Mouse (Mus musculus) midbrain, embryonic 14.5 days (tissue): ENCODE measurements at regions not wholly inside any gene's neighbourhood (a gene's known extent, or its start where the extent isn't known, plus 50 kb on each side); places are given as distances from the start of the nearest gene placed in this dataset.

Experiments
- ATAC-seq: fragments of 200-750 bp; cut with Nextera tagmentation; 2 replicates; pipeline ENCODE4 v1.8.0; 2017; ENCODE audit warnings: moderate number of reproducible peaks, moderate library complexity; ENCODE audit not compliant: low FRiP score, low TSS enrichment
- DNase-seq: peaks from one replicate; pipeline ENCODE4 v3.0.0-alpha.2; 2015
- H3K27ac ChIP-seq: fragments of 300-500 bp; sonication (generic); replicated peaks from 2 replicates; pipeline ENCODE4 v1.5.1; 2014; ENCODE audit warnings: mild to moderate bottlenecking, low read depth, low read length, moderate library complexity
- H3K27me3 ChIP-seq: fragments of 300-500 bp; sonication (generic); 2 replicates; pipeline ENCODE4 v1.6.1; 2014; ENCODE audit warnings: low read length, control low read depth, mixed read lengths; ENCODE audit not compliant: control insufficient read depth, insufficient read depth
- H3K36me3 ChIP-seq: fragments of 300-500 bp; sonication (generic); 2 replicates; pipeline ENCODE4 v1.6.1; 2014; ENCODE audit warnings: low read length, control low read depth; ENCODE audit not compliant: control insufficient read depth, insufficient read depth
- H3K4me1 ChIP-seq: fragments of 300-500 bp; sonication (generic); 2 replicates; pipeline ENCODE4 v1.6.1; 2014; ENCODE audit warnings: mild to moderate bottlenecking, antibody characterized with exemption, low read length, control low read depth; ENCODE audit not compliant: control insufficient read depth, insufficient read depth
- H3K4me2 ChIP-seq: fragments of 300-500 bp; sonication (generic); 2 replicates; pipeline ENCODE4 v1.6.1; 2014; ENCODE audit warnings: mild to moderate bottlenecking, low read length, moderate library complexity
- H3K4me3 ChIP-seq: fragments of 300-500 bp; sonication (generic); replicated peaks from 2 replicates; pipeline ENCODE4 v1.5.1; 2014; ENCODE audit warnings: low read depth, low read length
- H3K9ac ChIP-seq: fragments of 300-500 bp; sonication (generic); replicated peaks from 2 replicates; pipeline ENCODE4 v1.6.1; 2014; ENCODE audit warnings: mild to moderate bottlenecking, low read length, moderate library complexity
- H3K9me3 ChIP-seq: fragments of 300-500 bp; sonication (generic); 2 replicates; pipeline ENCODE4 v1.6.1; 2016; ENCODE audit warnings: low read length, control low read depth, mixed read lengths; ENCODE audit not compliant: control insufficient read depth
- WGBS: fragments of 180-500 bp; shearing (Covaris S2); extraction: QIAGEN DNeasy Blood & Tissue Kit; methylation state at CpG from one replicate; pipeline ENCODE4 v1.1.7; 2014; 5-methylcytosine and 5-hydroxymethylcytosine counted together

- 81% methylated on average over 1 of the region's 1 CpGs for WGBS
- DNase-seq (no peak), ATAC-seq (no peak)
- H3K4me1 ChIP-seq: no peaks in the 10 kb centered on the region
- no peak overlapping the region for H3K4me3 ChIP-seq
- H3K4me2 ChIP-seq: no peak overlapping the region
- H3K27me3 ChIP-seq: no peaks in the 10 kb centered on the region
- H3K9me3 ChIP-seq: no peaks in the 10 kb centered on the region
- H3K27ac ChIP-seq: no peak overlapping the region
- H3K9ac ChIP-seq: no peak overlapping the region
- no peaks in the 10 kb centered on the region for H3K36me3 ChIP-seq
Measured at GRCm38 (mm10) chr3:80025795-80026194, 141.5 kb downstream of the Fam198b start.

GRCm38 (mm10) chr3:80033071-80033470 is 148.7 kb downstream of the Fam198b start:
- Histone ChIP-seq H3K9ac (no peak overlapping the region), H3K4me1 (no peaks in the 10 kb centered on the region), H3K9me3 (no peaks in the 10 kb centered on the region), H3K4me2 (no peak overlapping the region), H3K36me3 (no peaks in the 10 kb centered on the region), H3K4me3 (no peak overlapping the region), H3K27me3 (no peaks in the 10 kb centered on the region), H3K27ac (no peak overlapping the region)
- 93% methylated on average over 3 of the region's 3 CpGs for WGBS
- no peak for ATAC-seq
- DNase-seq: no peak

GRCm38 (mm10) chr3:80038553-80039129 is 154.3 kb downstream of the Fam198b start:
- H3K4me3 ChIP-seq: no peak overlapping the region
- H3K9ac ChIP-seq: no peak overlapping the region
- no peaks in the 10 kb centered on the region for H3K27me3 ChIP-seq
- DNase-seq (no peak), ATAC-seq (no peak)
- no peak overlapping the region for H3K27ac ChIP-seq
- no peaks in the 10 kb centered on the region for H3K9me3 ChIP-seq
- H3K4me2 ChIP-seq: no peak overlapping the region
- WGBS: 83% methylated on average over 11 of the region's 11 CpGs
- H3K36me3 ChIP-seq: no peaks in the 10 kb centered on the region
- H3K4me1 ChIP-seq: no peaks in the 10 kb centered on the region

GRCm38 (mm10) chr3:80042756-80043484 is 158.6 kb downstream of the Fam198b start:
- H3K4me2 ChIP-seq: no peak overlapping the region
- no peak overlapping the region for H3K4me3 ChIP-seq
- WGBS: 84% methylated on average over 5 of the region's 5 CpGs
- no peak overlapping the region for H3K9ac ChIP-seq
- no peak overlapping the region for H3K27ac ChIP-seq
- H3K4me1 ChIP-seq: no peaks in the 10 kb centered on the region
- no peaks in the 10 kb centered on the region for H3K36me3 ChIP-seq
- no peak for ATAC-seq
- no peaks in the 10 kb centered on the region for H3K27me3 ChIP-seq
- DNase-seq: no peak
- H3K9me3 ChIP-seq: no peaks in the 10 kb centered on the region

- no peak overlapping the region for H3K4me2 ChIP-seq
- H3K36me3 ChIP-seq: no peaks in the 10 kb centered on the region
- H3K4me3 ChIP-seq: no peak overlapping the region
- H3K27me3 ChIP-seq: no peaks in the 10 kb centered on the region
- H3K9me3 ChIP-seq: no peaks in the 10 kb centered on the region
- ATAC-seq (no peak), DNase-seq (no peak)
- WGBS: 77% methylated on average over 5 of the region's 5 CpGs
- no peak overlapping the region for H3K9ac ChIP-seq
- no peaks in the 10 kb centered on the region for H3K4me1 ChIP-seq
- no peak overlapping the region for H3K27ac ChIP-seq
Measured at GRCm38 (mm10) chr3:80049495-80050225, 165.3 kb downstream of the Fam198b start.

GRCm38 (mm10) chr3:80050920-80051319 is 166.6 kb downstream of the Fam198b start:
- DNase-seq: no peak
- Histone ChIP-seq H3K9me3 (no peaks in the 10 kb centered on the region), H3K27ac (no peak overlapping the region), H3K27me3 (no peaks in the 10 kb centered on the region), H3K4me3 (no peak overlapping the region), H3K36me3 (no peaks in the 10 kb centered on the region), H3K4me2 (no peak overlapping the region), H3K4me1 (no peaks in the 10 kb centered on the region), H3K9ac (no peak overlapping the region)
- WGBS: 78% methylated on average over 4 of the region's 4 CpGs
- no peak for ATAC-seq

GRCm38 (mm10) chr3:80051963-80052362 is 167.6 kb downstream of the Fam198b start:
- no peak overlapping the region for H3K9ac ChIP-seq
- no peak overlapping the region for H3K4me2 ChIP-seq
- no peaks in the 10 kb centered on the region for H3K4me1 ChIP-seq
- H3K27me3 ChIP-seq: no peaks in the 10 kb centered on the region
- H3K36me3 ChIP-seq: no peaks in the 10 kb centered on the region
- DNase-seq: no peak
- H3K27ac ChIP-seq: no peak overlapping the region
- no peak overlapping the region for H3K4me3 ChIP-seq
- WGBS: 84% methylated on average over 4 of the region's 4 CpGs
- ATAC-seq: no peak
- H3K9me3 ChIP-seq: no peaks in the 10 kb centered on the region

GRCm38 (mm10) chr3:80052879-80053278 is 168.5 kb downstream of the Fam198b start:
- ATAC-seq (no peak), DNase-seq (no peak)
- WGBS: 68% methylated on average over 3 of the region's 3 CpGs
- Histone ChIP-seq H3K9me3 (no peaks in the 10 kb centered on the region), H3K27me3 (no peaks in the 10 kb centered on the region), H3K27ac (no peak overlapping the region), H3K36me3 (no peaks in the 10 kb centered on the region), H3K4me2 (no peak overlapping the region), H3K9ac (no peak overlapping the region), H3K4me1 (no peaks in the 10 kb centered on the region), H3K4me3 (no peak overlapping the region)

GRCm38 (mm10) chr3:80053435-80053834 is 169.1 kb downstream of the Fam198b start:
- Histone ChIP-seq H3K4me3 (no peak overlapping the region), H3K27ac (no peak overlapping the region), H3K36me3 (no peaks in the 10 kb centered on the region), H3K27me3 (no peaks in the 10 kb centered on the region), H3K9me3 (no peaks in the 10 kb centered on the region), H3K4me1 (no peaks in the 10 kb centered on the region), H3K4me2 (no peak overlapping the region), H3K9ac (no peak overlapping the region)
- ATAC-seq: no peak
- no peak for DNase-seq
- 93% methylated on average over 2 of the region's 2 CpGs for WGBS
